Mouse (Mus musculus): ENCODE data around the gene Trappc6a. TPM values are rescaled to one million over a fixed set of nuclear protein-coding genes. Genes with fewer than 3 reads are reported as not detected.

The Trappc6a gene
- polyA plus RNA-seq, 1 experiment, result 62.1 TPM

DNA sequence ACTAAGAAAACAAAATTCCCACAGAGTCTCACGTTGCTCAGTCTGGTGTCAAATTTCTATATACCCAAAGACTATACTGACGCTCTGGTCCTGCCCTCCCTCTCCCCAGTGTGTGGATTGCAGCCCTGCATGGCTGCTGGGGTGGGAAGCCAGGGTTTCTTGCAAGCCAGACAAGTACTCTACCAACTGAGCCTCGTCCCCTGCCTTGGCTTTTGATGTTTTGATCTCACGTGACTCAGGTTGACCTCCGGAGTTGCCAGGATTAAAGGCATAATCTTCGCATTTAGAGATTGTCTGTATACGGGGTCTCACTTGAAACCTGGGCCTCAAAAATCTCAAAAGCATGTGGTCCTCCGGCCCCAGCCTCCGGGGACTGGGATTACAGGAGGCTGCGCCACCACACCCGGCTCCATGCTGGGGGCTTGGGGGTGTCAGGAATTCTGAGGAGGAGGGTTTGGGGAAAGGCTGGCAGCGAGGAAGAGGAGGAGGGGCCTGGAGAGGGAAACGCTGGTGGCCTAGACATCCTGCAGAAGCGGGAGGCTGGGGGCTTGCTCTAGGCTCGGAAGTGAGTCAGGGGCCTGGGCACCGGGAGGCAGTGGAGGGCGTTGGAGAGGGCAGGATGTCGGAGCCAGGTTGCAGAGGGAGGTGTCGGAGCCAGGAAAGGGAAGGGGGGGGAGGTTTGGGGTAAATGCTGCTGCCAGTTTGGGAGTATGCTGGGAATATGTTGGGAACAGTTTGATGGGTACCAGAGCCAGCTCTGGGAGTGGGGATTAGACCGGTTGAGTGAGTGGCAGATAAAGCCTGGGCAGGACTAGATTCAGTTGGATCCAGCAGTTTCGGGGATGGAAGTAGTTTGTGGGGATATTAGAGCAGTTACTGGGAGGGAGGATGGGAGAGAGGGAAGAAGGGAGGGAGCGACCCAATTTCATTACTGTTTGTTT is 43.6 kb upstream of the Trappc6a start:
- H3K36me3 ChIP-seq (ENCODE audit: control insufficient read depth, insufficient read depth, low read length), result no peaks in the 10 kb centered on the region
- no peak overlapping the region for H3K27ac ChIP-seq (ENCODE audit: control insufficient read depth, insufficient read depth, low read depth, low read length)
- H3K27me3 ChIP-seq (ENCODE audit: control insufficient read depth, insufficient read depth, low read length), result no peaks in the 10 kb centered on the region
- TF ChIP-seq CTCF (IDR thresholded peaks at IDR 0.05; ENCODE audit: control insufficient read depth, insufficient read depth, insufficient replicate concordance, low read depth, low read length), result no peak
- no peak for TF ChIP-seq POLR2A (IDR thresholded peaks at IDR 0.05; ENCODE audit: control insufficient read depth, low read depth, low read length)
- H3K4me1 ChIP-seq (ENCODE audit: control insufficient read depth, insufficient read depth, low read length), result peaks cover 10% of the 10 kb centered on the region
- H3K4me3 ChIP-seq (ENCODE audit: control insufficient read depth, low read depth, low read length), result no peak overlapping the region

DNA sequence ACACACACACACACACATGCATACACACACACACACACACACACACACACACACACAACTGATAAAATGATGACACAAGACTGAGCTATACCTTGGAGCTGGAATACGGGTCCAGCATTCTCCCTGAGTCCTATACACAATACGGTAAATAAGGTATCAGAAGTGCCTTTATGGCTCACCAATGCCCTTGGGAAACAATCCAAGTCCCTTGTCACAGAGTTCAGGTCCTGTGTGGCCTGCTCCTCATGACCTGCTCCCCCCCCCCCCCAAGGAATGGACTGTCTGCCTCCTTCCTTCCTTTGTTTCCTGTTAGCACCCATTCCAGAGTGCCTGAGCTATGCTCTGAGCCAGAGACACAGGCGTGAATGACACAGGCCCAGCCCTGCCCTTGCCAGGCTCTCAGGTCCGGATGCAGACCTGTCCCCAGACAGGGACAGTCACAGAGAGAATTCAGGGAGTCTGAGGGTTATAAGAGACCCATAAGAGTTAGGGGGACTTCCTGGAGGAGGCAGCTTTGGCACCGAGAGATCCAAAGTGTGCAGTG is 41.5 kb upstream of the Trappc6a start:
- Histone ChIP-seq H3K4me3 (ENCODE audit: control insufficient read depth, low read depth, low read length) (no peak overlapping the region), H3K27me3 (ENCODE audit: control insufficient read depth, insufficient read depth, low read length) (no peaks in the 10 kb centered on the region), H3K4me1 (ENCODE audit: control insufficient read depth, insufficient read depth, low read length) (peaks cover 16% of the 10 kb centered on the region), H3K36me3 (ENCODE audit: control insufficient read depth, insufficient read depth, low read length) (no peaks in the 10 kb centered on the region), H3K27ac (ENCODE audit: control insufficient read depth, insufficient read depth, low read depth, low read length) (no peak overlapping the region)
- TF ChIP-seq CTCF (IDR thresholded peaks at IDR 0.05; ENCODE audit: control insufficient read depth, insufficient read depth, insufficient replicate concordance, low read depth, low read length) (no peak), POLR2A (IDR thresholded peaks at IDR 0.05; ENCODE audit: control insufficient read depth, low read depth, low read length) (no peak)

DNA sequence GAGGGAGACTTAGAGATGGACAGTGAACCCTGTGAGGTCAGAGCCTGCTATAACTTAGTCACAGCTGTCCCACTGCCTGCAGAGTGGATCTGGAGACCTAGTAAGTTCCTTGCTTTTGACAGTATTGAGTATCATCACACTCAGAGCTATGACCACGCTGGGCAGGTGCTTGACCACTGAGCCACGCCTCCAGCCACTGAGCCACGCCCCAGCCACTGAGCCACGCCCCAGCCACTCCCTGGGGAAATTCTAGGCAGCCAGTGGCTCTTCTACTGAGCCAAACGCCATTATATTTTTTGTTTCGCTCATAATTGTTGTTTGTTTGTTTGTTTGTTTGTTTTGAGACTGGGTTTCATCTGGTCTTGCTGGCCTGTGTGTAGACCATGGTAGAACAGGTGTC is 40.6 kb upstream of the Trappc6a start:
- Histone ChIP-seq H3K27ac (ENCODE audit: control insufficient read depth, insufficient read depth, low read depth, low read length) (no peak overlapping the region), H3K36me3 (ENCODE audit: control insufficient read depth, insufficient read depth, low read length) (no peaks in the 10 kb centered on the region), H3K4me3 (ENCODE audit: control insufficient read depth, low read depth, low read length) (no peak overlapping the region), H3K27me3 (ENCODE audit: control insufficient read depth, insufficient read depth, low read length) (no peaks in the 10 kb centered on the region), H3K4me1 (ENCODE audit: control insufficient read depth, insufficient read depth, low read length) (peaks cover 16% of the 10 kb centered on the region)
- TF ChIP-seq POLR2A (IDR thresholded peaks at IDR 0.05; ENCODE audit: control insufficient read depth, low read depth, low read length) (no peak), CTCF (IDR thresholded peaks at IDR 0.05; ENCODE audit: control insufficient read depth, insufficient read depth, insufficient replicate concordance, low read depth, low read length) (no peak)

DNA sequence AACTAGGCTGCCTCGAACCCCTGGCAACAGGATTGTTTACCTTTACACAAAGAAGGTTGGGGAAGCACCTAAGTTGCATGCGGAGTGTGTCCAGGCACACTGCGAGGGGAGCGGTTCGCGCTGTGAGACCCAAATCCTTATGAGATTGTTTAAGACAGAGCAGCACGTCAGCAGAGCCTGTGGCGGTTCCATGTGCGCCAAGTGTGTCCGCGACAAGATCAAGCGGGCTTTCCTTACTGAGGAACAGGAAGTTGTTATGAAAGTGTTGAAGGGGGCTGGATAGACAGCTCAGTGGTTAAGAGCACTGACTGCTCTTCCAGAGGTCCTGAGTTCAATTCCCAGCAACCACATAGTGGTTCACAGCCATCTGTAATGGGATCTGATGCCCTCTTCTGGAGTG is 39.9 kb upstream of the Trappc6a start:
- H3K27ac ChIP-seq (ENCODE audit: control insufficient read depth, insufficient read depth, low read depth, low read length), result no peak overlapping the region
- no peak overlapping the region for H3K4me3 ChIP-seq (ENCODE audit: control insufficient read depth, low read depth, low read length)
- peaks cover 16% of the 10 kb centered on the region for H3K4me1 ChIP-seq (ENCODE audit: control insufficient read depth, insufficient read depth, low read length)
- H3K27me3 ChIP-seq (ENCODE audit: control insufficient read depth, insufficient read depth, low read length), result no peaks in the 10 kb centered on the region
- H3K36me3 ChIP-seq (ENCODE audit: control insufficient read depth, insufficient read depth, low read length), result no peaks in the 10 kb centered on the region
- TF ChIP-seq CTCF (IDR thresholded peaks at IDR 0.05; ENCODE audit: control insufficient read depth, insufficient read depth, insufficient replicate concordance, low read depth, low read length) (no peak), POLR2A (IDR thresholded peaks at IDR 0.05; ENCODE audit: control insufficient read depth, low read depth, low read length) (no peak)

DNA sequence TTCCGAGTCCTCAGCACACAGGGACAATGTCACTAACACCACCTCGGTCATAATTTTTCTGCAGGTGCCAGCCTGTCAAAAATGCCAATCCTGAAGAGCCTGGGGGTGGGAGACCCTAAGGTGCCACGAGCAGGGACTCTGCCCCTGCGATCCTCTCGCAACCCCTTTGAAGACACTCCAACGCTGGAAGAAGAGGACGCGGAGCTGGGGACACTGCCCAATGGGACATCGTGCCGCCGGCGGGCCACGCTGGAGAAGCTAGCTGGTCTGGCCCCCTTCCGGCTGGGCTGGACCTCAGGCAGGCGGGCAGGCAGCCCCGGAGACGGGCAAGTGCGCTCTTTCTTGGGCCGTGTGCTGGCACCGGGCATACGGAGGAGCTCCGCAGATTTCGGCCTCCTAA is 38.8 kb upstream of the Trappc6a start:
- Histone ChIP-seq H3K4me3 (ENCODE audit: control insufficient read depth, low read depth, low read length) (no peak overlapping the region), H3K27me3 (ENCODE audit: control insufficient read depth, insufficient read depth, low read length) (no peaks in the 10 kb centered on the region), H3K27ac (ENCODE audit: control insufficient read depth, insufficient read depth, low read depth, low read length) (no peak overlapping the region), H3K36me3 (ENCODE audit: control insufficient read depth, insufficient read depth, low read length) (no peaks in the 10 kb centered on the region), H3K4me1 (ENCODE audit: control insufficient read depth, insufficient read depth, low read length) (peaks cover 26% of the 10 kb centered on the region)
- TF ChIP-seq POLR2A (IDR thresholded peaks at IDR 0.05; ENCODE audit: control insufficient read depth, low read depth, low read length), result no peak
- no peak for TF ChIP-seq CTCF (IDR thresholded peaks at IDR 0.05; ENCODE audit: control insufficient read depth, insufficient read depth, insufficient replicate concordance, low read depth, low read length)

DNA sequence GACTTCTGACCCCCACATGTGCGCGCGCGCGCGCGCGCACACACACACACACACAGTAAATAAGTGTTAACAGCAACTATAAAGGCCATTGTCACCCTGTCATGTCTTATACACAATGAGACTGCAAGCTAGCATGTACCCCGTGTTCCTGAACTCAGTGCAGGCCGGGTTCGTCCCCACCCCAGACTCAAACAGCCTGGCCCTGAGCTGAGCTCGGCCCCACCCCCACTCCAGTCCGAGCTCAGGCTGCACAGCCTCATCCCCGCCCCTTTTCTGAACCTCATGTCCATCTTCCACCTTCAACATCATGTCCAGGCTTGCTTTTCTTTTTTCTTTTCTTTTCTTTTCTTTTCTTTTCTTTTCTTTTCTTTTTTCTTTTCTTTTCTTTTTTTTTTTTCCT is 37.9 kb upstream of the Trappc6a start:
- TF ChIP-seq POLR2A (IDR thresholded peaks at IDR 0.05; ENCODE audit: control insufficient read depth, low read depth, low read length) (no peak), CTCF (IDR thresholded peaks at IDR 0.05; ENCODE audit: control insufficient read depth, insufficient read depth, insufficient replicate concordance, low read depth, low read length) (no peak)
- Histone ChIP-seq H3K4me3 (ENCODE audit: control insufficient read depth, low read depth, low read length) (no peak overlapping the region), H3K27me3 (ENCODE audit: control insufficient read depth, insufficient read depth, low read length) (no peaks in the 10 kb centered on the region), H3K36me3 (ENCODE audit: control insufficient read depth, insufficient read depth, low read length) (no peaks in the 10 kb centered on the region), H3K27ac (ENCODE audit: control insufficient read depth, insufficient read depth, low read depth, low read length) (no peak overlapping the region), H3K4me1 (ENCODE audit: control insufficient read depth, insufficient read depth, low read length) (peaks cover 22% of the 10 kb centered on the region)

DNA sequence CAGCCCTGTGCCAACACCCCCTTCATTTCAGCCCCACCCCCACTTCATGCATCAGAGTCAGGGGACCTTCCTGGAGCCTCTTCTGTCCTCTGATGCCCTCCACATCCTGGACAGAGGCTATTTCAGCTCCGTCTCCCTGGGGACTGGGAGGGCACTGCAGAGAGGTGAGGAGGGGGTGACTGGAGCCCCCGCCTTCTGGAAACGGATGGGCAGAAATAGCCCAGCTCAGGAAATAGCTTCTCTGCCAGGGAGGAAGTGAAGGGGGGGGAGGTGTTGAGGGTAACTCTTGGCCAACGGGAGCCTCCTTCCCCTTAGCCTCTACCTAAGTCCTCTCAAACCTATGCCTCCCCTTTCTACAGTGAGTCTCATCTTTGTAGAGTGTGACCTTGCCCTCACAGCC is 35.8 kb upstream of the Trappc6a start:
- Histone ChIP-seq H3K27me3 (ENCODE audit: control insufficient read depth, insufficient read depth, low read length) (no peaks in the 10 kb centered on the region), H3K27ac (ENCODE audit: control insufficient read depth, insufficient read depth, low read depth, low read length) (no peak overlapping the region)
- no peak for TF ChIP-seq CTCF (IDR thresholded peaks at IDR 0.05; ENCODE audit: control insufficient read depth, insufficient read depth, insufficient replicate concordance, low read depth, low read length)
- TF ChIP-seq POLR2A (IDR thresholded peaks at IDR 0.05; ENCODE audit: control insufficient read depth, low read depth, low read length), result no peak

More for the DNA sequence above, 35.8 kb upstream of the Trappc6a start:
- no peaks in the 10 kb centered on the region for H3K36me3 ChIP-seq (ENCODE audit: control insufficient read depth, insufficient read depth, low read length)
- H3K4me3 ChIP-seq (ENCODE audit: control insufficient read depth, low read depth, low read length), result no peak overlapping the region
- H3K4me1 ChIP-seq (ENCODE audit: control insufficient read depth, insufficient read depth, low read length), result peaks cover 24% of the 10 kb centered on the region
